Mouse (Mus musculus) forebrain, postnatal 0 days (tissue): ENCODE measurements at regions not wholly inside any gene's neighbourhood (a gene's known extent, or its start where the extent isn't known, plus 50 kb on each side); places are given as distances from the start of the nearest gene placed in this dataset.
A peak's percentile ranks its signal among the peaks of the same experiment; 100 is the strongest.

Experiments
- ATAC-seq: fragments of 200-750 bp; cut with Nextera tagmentation; 2 replicates; pipeline ENCODE4 v1.8.0; 2017; ENCODE audit warnings: mild to moderate bottlenecking, moderate library complexity
- DNase-seq: peaks from one replicate; pipeline ENCODE4 v3.0.0-alpha.2; 2015
- H3K27ac ChIP-seq: fragments of 300-500 bp; sonication (generic); 2 replicates; pipeline ENCODE4 v1.5.1; 2014; ENCODE audit warnings: low read depth, mild to moderate bottlenecking, antibody characterized with exemption, low read length, moderate library complexity, mixed read lengths
- H3K27me3 ChIP-seq: fragments of 300-500 bp; sonication (generic); 2 replicates; pipeline ENCODE4 v1.6.1; 2014; ENCODE audit warnings: mild to moderate bottlenecking, low read length, mixed read lengths; ENCODE audit not compliant: insufficient read depth
- H3K36me3 ChIP-seq: fragments of 300-500 bp; sonication (generic); 2 replicates; pipeline ENCODE4 v1.6.1; 2014; ENCODE audit warnings: mild to moderate bottlenecking, moderate library complexity; ENCODE audit not compliant: insufficient read depth
- H3K4me1 ChIP-seq: fragments of 300-500 bp; sonication (generic); 2 replicates; pipeline ENCODE4 v1.6.1; 2014; ENCODE audit warnings: antibody characterized with exemption; ENCODE audit not compliant: insufficient read depth
- H3K4me2 ChIP-seq: fragments of 300-500 bp; sonication (generic); 2 replicates; pipeline ENCODE4 v1.6.1; 2014; ENCODE audit warnings: low read depth, mild to moderate bottlenecking, moderate library complexity
- H3K4me3 ChIP-seq: fragments of 300-500 bp; sonication (generic); 2 replicates; pipeline ENCODE4 v1.5.1; 2014; ENCODE audit warnings: low read depth, low read length, mixed read lengths
- H3K9ac ChIP-seq: fragments of 300-500 bp; sonication (generic); 2 replicates; pipeline ENCODE4 v1.6.1; 2014; ENCODE audit warnings: mild to moderate bottlenecking
- H3K9me3 ChIP-seq: fragments of 300-500 bp; sonication (generic); 2 replicates; pipeline ENCODE4 v1.6.1; 2016; ENCODE audit warnings: low read length
- CTCF ChIP-seq: sonication (generic); IDR thresholded peaks from 2 replicates; pipeline ENCODE4 v1.5.1; 2016; ENCODE audit warnings: antibody characterized with exemption, control low read depth, low read depth
- WGBS: fragments of 180-500 bp; shearing (Covaris S2); extraction: QIAGEN DNeasy Blood & Tissue Kit; methylation state at CpG from one replicate; pipeline ENCODE4 v1.1.7; 2014; 5-methylcytosine and 5-hydroxymethylcytosine counted together

DNA sequence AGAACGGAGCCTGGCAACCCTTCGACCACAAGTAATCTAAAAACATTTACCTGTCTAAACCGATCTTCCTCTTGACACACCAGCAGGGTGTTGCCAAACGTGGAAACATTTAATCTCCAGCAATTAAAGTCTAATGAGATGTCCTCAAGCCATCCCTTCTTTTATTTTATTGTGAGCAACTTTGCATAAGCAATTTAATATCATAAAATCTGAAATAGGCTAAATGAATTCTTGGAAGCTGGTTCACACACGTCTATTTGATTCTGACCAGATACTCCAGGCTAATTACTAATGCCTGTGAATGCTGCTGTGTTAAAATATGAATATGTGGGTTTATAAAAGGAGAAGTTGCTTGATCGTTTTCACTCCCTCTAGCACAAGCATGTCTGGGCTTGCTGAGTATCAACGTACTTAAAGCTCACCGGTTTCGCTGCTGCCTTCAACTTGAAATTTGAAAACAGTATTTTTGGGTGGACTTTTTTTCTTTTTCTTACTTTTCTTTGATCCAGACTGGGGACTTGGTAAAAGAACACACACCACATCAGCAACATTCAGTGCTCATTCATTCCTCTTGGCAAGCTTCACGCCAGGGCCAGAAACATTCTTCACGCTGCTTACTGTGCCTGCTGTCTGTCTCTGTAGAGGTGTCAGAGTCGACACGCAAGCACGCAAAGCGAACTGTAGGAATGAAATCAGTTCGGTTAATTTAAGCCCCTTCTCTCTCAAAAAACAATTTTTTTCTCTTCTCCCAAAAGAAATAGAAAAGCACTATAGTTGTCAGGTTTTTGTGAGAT lies 194.4 kb downstream of the Npr3 start:
- Histone ChIP-seq H3K27ac (no peak overlapping the region), H3K9me3 (no peaks in the 10 kb centered on the region), H3K4me3 (no peak overlapping the region), H3K9ac (no peak overlapping the region), H3K36me3 (no peaks in the 10 kb centered on the region), H3K4me2 (no peak overlapping the region), H3K27me3 (no peaks in the 10 kb centered on the region), H3K4me1 (0 out of 2 replicates have a peak, but pooled peaks cover 4% of the 10 kb centered on the region)
- 61% methylated on average over 16 of the region's 16 CpGs for WGBS
- ATAC-seq (peak; percentile 79), DNase-seq (peak; percentile 28)
- TF ChIP-seq CTCF, result no peak

GRCm38 (mm10) chr15:11701246-11701645 lies 205.8 kb downstream of the Npr3 start:
- no peaks in the 10 kb centered on the region for H3K27me3 ChIP-seq
- no peak overlapping the region for H3K27ac ChIP-seq
- no peak overlapping the region for H3K4me2 ChIP-seq
- ATAC-seq, result peak; percentile 47
- H3K4me1 ChIP-seq, result no peaks in the 10 kb centered on the region
- DNase-seq, result peak; percentile 38
- WGBS, result 53% methylated on average over 6 of the region's 6 CpGs
- H3K4me3 ChIP-seq, result no peak overlapping the region
- no peak overlapping the region for H3K9ac ChIP-seq
- no peaks in the 10 kb centered on the region for H3K36me3 ChIP-seq
- H3K9me3 ChIP-seq, result no peaks in the 10 kb centered on the region
- TF ChIP-seq CTCF, result no peak

GRCm38 (mm10) chr15:11699929-11700328 lies 207.2 kb downstream of the Npr3 start:
- 90% methylated on average over 3 of the region's 3 CpGs for WGBS

DNA sequence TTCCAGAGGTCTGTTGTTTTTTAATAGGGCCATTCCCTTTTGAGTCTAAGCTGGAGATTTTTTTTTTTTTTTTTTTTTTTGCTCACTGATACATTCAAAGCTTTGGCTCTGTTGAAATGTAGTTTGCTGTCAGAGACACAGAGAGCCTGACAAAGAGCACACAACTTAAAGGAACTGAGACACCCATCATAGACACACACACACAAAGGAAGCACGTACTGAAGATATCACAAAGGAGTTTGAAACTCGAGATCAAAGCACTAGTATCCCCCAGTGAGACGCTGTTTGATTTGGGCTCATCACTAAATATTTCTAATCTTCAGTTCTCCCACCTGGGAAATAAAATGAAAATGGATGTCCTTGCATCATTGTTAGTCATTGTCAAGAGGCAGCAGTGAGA lies 210.0 kb downstream of the Npr3 start:
- DNase-seq, result no peak
- Histone ChIP-seq H3K4me3 (no peak overlapping the region), H3K27ac (no peak overlapping the region), H3K4me2 (no peak overlapping the region), H3K9me3 (no peaks in the 10 kb centered on the region), H3K9ac (no peak overlapping the region), H3K36me3 (no peaks in the 10 kb centered on the region), H3K4me1 (no peaks in the 10 kb centered on the region), H3K27me3 (no peaks in the 10 kb centered on the region)
- WGBS, result 48% methylated on average over 3 of the region's 3 CpGs
- no peak for ATAC-seq
- no peak for TF ChIP-seq CTCF

More at GRCm38 (mm10) chr15:11699929-11700328, 207.2 kb downstream of the Npr3 start:
- H3K27ac ChIP-seq, result no peak overlapping the region
- H3K27me3 ChIP-seq, result no peaks in the 10 kb centered on the region
- no peak overlapping the region for H3K4me2 ChIP-seq
- no peaks in the 10 kb centered on the region for H3K4me1 ChIP-seq
- TF ChIP-seq CTCF, result no peak
- no peak for DNase-seq
- H3K9me3 ChIP-seq, result no peaks in the 10 kb centered on the region
- no peak overlapping the region for H3K9ac ChIP-seq
- ATAC-seq, result no peak
- no peak overlapping the region for H3K4me3 ChIP-seq
- H3K36me3 ChIP-seq, result no peaks in the 10 kb centered on the region

- 71% methylated on average over 14 of the region's 14 CpGs for WGBS
- Histone ChIP-seq H3K27ac (no peak overlapping the region), H3K4me2 (no peak overlapping the region), H3K27me3 (no peaks in the 10 kb centered on the region), H3K4me1 (no peaks in the 10 kb centered on the region), H3K36me3 (no peaks in the 10 kb centered on the region), H3K9ac (no peak overlapping the region), H3K4me3 (no peak overlapping the region), H3K9me3 (no peaks in the 10 kb centered on the region)
- no peak for TF ChIP-seq CTCF
- no peak for DNase-seq
- ATAC-seq, result no peak
Observed at GRCm38 (mm10) chr15:11693772-11694270, 213.3 kb downstream of the Npr3 start.

- DNase-seq (no peak), ATAC-seq (no peak)
- 84% methylated on average over 5 of the region's 5 CpGs for WGBS
- H3K36me3 ChIP-seq, result no peaks in the 10 kb centered on the region
- no peak overlapping the region for H3K9ac ChIP-seq
- TF ChIP-seq CTCF, result no peak
- H3K4me1 ChIP-seq, result no peaks in the 10 kb centered on the region
- H3K4me3 ChIP-seq, result no peak overlapping the region
- H3K4me2 ChIP-seq, result no peak overlapping the region
- H3K9me3 ChIP-seq, result no peaks in the 10 kb centered on the region
- H3K27me3 ChIP-seq, result no peaks in the 10 kb centered on the region
- H3K27ac ChIP-seq, result no peak overlapping the region
Observed at GRCm38 (mm10) chr15:11664839-11665379, 242.2 kb downstream of the Npr3 start.

DNA sequence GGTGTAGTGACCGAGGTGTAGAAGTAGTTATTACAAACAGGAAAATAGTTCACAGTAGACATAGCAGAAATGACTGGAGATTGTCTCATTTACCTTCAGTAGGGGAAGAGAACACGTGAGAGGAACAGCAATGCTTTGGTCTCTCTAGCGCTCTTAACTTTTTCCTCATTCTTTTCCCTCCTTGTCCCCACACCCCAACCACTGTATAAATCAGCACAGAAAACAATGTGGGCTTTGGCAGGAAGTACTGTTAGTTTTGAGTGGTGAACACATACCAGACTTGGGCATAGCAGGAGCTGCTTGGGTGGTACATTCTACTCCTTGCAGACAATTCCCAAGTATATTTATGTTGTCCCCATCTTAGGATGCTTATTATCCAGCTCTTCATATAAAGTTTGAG lies 251.9 kb downstream of the Npr3 start:
- Histone ChIP-seq H3K36me3 (no peaks in the 10 kb centered on the region), H3K9me3 (no peaks in the 10 kb centered on the region), H3K27me3 (no peaks in the 10 kb centered on the region), H3K27ac (no peak overlapping the region), H3K9ac (no peak overlapping the region), H3K4me1 (no peaks in the 10 kb centered on the region), H3K4me3 (no peak overlapping the region), H3K4me2 (no peak overlapping the region)
- ATAC-seq, result no peak
- no peak for TF ChIP-seq CTCF
- no peak for DNase-seq
- 92% methylated on average over 3 of the region's 3 CpGs for WGBS
